Mouse (Mus musculus): ENCODE results near the gene Kif11.

DNA sequence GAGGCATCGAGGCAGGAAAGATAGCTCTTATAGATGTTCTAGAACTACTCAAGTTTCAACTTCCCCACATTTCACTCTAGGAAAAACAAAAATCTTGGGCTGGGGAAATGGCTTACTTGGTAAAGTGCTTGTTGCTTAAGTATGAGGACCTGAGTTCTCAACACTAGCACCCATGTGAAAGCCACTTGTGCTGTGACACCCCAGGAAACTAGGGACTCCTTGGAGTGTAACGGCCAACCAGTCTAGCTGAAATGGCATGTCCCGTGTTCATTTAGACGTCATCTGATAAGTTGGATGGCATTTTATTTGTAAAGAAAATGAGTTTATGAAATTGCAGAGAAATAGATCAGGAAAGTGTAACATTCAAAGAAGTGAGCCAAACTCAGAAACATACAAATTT, 6.3 kb upstream of the Kif11 start:
- TF ChIP-seq POLR2A (IDR thresholded peaks at IDR 0.05; ENCODE audit: low read depth, low read length) (no peak), CTCF (IDR thresholded peaks at IDR 0.05; ENCODE audit: extremely low read depth, insufficient read length, insufficient replicate concordance, low read depth, low read length) (no peak)

Data from small intestine, adult 2 months (tissue).